Mouse (Mus musculus) midbrain, postnatal 0 days (tissue): ENCODE results near the gene Cir1. TPM values are rescaled to one million over a fixed set of nuclear protein-coding genes. Genes with fewer than 3 reads are reported as not detected.

Experiments
- ATAC-seq: fragments of 200-750 bp; cut with Nextera tagmentation; 2 replicates; pipeline ENCODE4 v1.8.0; 2017; ENCODE audit warnings: moderate number of reproducible peaks, mild to moderate bottlenecking, moderate TSS enrichment, moderate library complexity; ENCODE audit not compliant: low FRiP score
- DNase-seq: peaks from one replicate; pipeline ENCODE4 v3.0.0-alpha.2; 2015; ENCODE audit warnings: low spot score
- H3K27ac ChIP-seq: fragments of 300-500 bp; sonication (generic); 2 replicates; pipeline ENCODE4 v1.5.1; 2014; ENCODE audit warnings: low read depth, mild to moderate bottlenecking, low read length, mixed read lengths
- H3K27me3 ChIP-seq: fragments of 300-500 bp; sonication (generic); 2 replicates; pipeline ENCODE4 v1.6.1; 2014; ENCODE audit warnings: low read length, control low read depth, mixed read lengths; ENCODE audit not compliant: insufficient read depth
- H3K36me3 ChIP-seq: fragments of 300-500 bp; sonication (generic); 2 replicates; pipeline ENCODE4 v1.6.1; 2014; ENCODE audit warnings: low read length, control low read depth, mixed read lengths; ENCODE audit not compliant: insufficient read depth
- H3K4me1 ChIP-seq: fragments of 300-500 bp; sonication (generic); 2 replicates; pipeline ENCODE4 v1.6.1; 2014; ENCODE audit warnings: mild to moderate bottlenecking, control low read depth, antibody characterized with exemption, low read length, mixed read lengths; ENCODE audit not compliant: insufficient read depth
- H3K4me2 ChIP-seq: fragments of 300-500 bp; sonication (generic); 2 replicates; pipeline ENCODE4 v1.6.1; 2014; ENCODE audit warnings: low read depth, mild to moderate bottlenecking, low read length, mixed read lengths; ENCODE audit not compliant: poor library complexity, severe bottlenecking
- H3K4me3 ChIP-seq: fragments of 300-500 bp; sonication (generic); 2 replicates; pipeline ENCODE4 v1.5.1; 2014; ENCODE audit warnings: low read depth, mild to moderate bottlenecking, low read length, moderate library complexity
- H3K9ac ChIP-seq: fragments of 300-500 bp; sonication (generic); replicated peaks from 2 replicates; pipeline ENCODE4 v1.6.1; 2014; ENCODE audit warnings: mild to moderate bottlenecking, low read length, moderate library complexity, mixed read lengths; ENCODE audit not compliant: poor library complexity, severe bottlenecking
- H3K9me3 ChIP-seq: fragments of 300-500 bp; sonication (generic); 2 replicates; pipeline ENCODE4 v1.6.1; 2016; ENCODE audit warnings: low read length, control low read depth
- CTCF ChIP-seq: IDR thresholded peaks from 2 replicates; pipeline ENCODE4 v1.5.1; 2016; ENCODE audit warnings: antibody characterized with exemption, mild to moderate bottlenecking
- WGBS: fragments of 180-500 bp; shearing (Covaris S2); extraction: QIAGEN DNeasy Blood & Tissue Kit; methylation state at CpG from one replicate; pipeline ENCODE4 v1.1.7; 2014; 5-methylcytosine and 5-hydroxymethylcytosine counted together
- polyA plus RNA-seq: library from polyadenylated mRNA; unstranded; fragments of >200 nt; fragmentation: Nextera tagmentation; extraction: Ambion mirVana; gene quantifications from 2 replicates; pipeline ENCODE4 v1.2.1, GENCODE M21; 2015
- total RNA-seq: library from RNA; depleted of rRNA; stranded (reverse); fragments of >200 nt; gene quantifications from 2 replicates; pipeline ENCODE4 v1.2.3, GENCODE M21; 2014; rRNA removed

The Cir1 gene
- total RNA-seq (4.1 and 7.4 TPM in 2 replicates), polyA plus RNA-seq (32.1 and 36.3 TPM in 2 replicates)

DNA sequence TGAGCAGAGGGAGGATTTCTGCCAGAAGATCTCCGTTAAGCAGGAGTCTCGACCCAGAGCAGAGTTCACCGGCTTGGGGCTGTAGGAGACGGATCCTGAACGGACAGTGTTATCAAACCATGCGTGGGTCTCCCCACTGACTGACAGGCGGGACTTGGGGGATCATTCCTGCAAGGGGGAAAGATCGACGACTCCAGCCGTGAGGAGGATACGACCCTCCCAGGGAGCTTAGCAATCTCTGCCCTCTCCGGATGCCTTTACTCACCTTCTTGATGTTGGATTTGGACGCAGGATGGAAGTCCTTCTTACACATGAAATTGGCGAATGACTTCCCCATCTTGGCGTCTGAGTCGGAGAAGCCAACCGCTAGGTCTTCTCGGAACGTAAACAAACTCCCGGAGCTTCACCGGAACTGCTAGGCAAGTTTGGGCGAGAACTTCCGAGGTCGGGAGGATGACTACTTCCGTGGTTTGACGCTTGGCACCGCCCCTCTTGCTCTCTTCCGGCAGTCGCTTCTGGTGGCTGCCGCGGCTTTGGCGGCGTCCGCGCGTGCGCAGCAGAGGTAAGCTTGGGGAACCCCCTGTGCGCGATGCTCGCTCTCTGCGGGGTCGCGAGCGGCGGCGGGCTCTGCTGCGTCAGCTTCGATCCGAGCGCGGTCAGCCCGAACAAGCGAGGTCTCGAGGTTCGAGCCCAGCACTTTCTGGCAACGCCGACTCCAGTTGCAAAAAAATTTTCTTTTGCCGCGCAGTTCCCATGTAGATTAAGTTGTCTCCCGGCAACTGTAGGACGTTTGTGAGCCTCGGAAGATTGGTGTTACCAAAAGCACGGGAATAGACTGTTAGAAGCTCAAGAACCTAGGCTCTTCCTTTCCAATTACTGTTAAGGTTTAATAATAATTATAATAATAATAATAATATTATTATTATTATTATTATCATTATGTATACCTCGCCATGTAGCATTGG is at the start of gene Cir1, which contains the start of gene Scrn3:
Gene Cir1 (minus strand): TSS at position 550 of the 965 bp plus-strand sequence.
Gene Scrn3 (plus strand): TSS at position 450 of the 965 bp plus-strand sequence.
- peak within 1 kb of the TSS; percentile 87 for H3K4me2 ChIP-seq
- H3K36me3 ChIP-seq, result peaks cover 6% of the 10 kb centered on the region
- H3K9ac ChIP-seq, result peak within 1 kb of the TSS; percentile 64
- no peak for TF ChIP-seq CTCF
- DNase-seq (peak; percentile 98), ATAC-seq (peak; percentile 97)
- peak within 1 kb of the TSS; percentile 79 for H3K4me3 ChIP-seq
- peak within 1 kb of the TSS; percentile 39; the same call in 1 of the 2 replicates for H3K27ac ChIP-seq
- H3K4me1 ChIP-seq, result no peaks in the 10 kb centered on the region
- H3K27me3 ChIP-seq, result no peaks in the 10 kb centered on the region
- H3K9me3 ChIP-seq, result no peaks in the 10 kb centered on the region
- WGBS, result 1% methylated on average over 64 of the region's 64 CpGs

DNA sequence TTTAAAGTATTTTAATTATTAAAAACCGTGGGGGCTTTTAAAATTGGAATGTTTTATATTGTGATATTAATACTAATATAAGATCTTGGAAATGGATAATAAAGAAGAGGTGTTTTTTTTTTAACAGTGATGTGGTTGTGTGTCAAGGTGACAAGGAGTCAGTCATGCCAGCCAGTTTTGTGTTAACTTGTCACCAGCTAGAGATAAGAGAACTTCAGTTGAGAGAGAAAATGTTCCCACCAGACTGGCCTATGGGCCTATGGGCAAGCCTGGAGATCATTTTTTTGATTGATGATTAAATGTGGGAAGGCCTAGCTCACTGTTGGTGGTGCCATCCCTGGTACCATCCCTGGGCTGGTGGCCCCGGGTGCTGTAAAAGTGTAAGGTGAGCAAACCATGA is 48.0 kb upstream of the Cir1 start:
- Histone ChIP-seq H3K9ac (no peak overlapping the region), H3K36me3 (peaks cover 14% of the 10 kb centered on the region; the same call in 1 of the 2 replicates), H3K4me2 (no peak overlapping the region), H3K9me3 (no peaks in the 10 kb centered on the region), H3K4me1 (no peaks in the 10 kb centered on the region), H3K27ac (no peak overlapping the region), H3K4me3 (no peak overlapping the region), H3K27me3 (no peaks in the 10 kb centered on the region)
- TF ChIP-seq CTCF, result no peak
- 82% methylated on average over 2 of the region's 2 CpGs for WGBS
- DNase-seq (no peak), ATAC-seq (no peak)

DNA sequence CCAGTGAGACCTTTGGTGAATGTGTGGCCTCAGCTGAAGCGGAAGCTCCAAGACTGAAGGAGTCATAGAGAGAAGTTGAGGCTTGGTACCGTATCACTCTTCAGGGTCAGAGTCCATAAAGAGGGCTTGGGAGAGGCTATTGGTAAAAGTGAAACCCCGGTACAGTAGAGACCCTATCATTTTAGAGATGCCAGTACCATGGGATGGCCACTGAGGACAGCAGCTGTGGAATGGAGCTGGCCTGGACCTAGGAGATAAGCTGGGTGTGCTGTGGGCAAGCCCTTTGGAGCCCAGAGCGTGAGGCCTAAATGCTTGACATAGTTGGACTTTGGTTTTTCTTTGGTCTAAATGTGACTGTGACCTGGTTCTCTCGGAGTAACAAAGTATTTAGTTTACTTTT is 47.4 kb upstream of the Cir1 start:
- 96% methylated on average over 5 of the region's 5 CpGs for WGBS
- Histone ChIP-seq H3K27me3 (no peaks in the 10 kb centered on the region), H3K27ac (no peak overlapping the region), H3K9me3 (no peaks in the 10 kb centered on the region), H3K4me2 (no peak overlapping the region), H3K36me3 (peaks cover 14% of the 10 kb centered on the region; the same call in 1 of the 2 replicates), H3K9ac (no peak overlapping the region), H3K4me1 (no peaks in the 10 kb centered on the region), H3K4me3 (no peak overlapping the region)
- DNase-seq (no peak), ATAC-seq (no peak)
- no peak for TF ChIP-seq CTCF

DNA sequence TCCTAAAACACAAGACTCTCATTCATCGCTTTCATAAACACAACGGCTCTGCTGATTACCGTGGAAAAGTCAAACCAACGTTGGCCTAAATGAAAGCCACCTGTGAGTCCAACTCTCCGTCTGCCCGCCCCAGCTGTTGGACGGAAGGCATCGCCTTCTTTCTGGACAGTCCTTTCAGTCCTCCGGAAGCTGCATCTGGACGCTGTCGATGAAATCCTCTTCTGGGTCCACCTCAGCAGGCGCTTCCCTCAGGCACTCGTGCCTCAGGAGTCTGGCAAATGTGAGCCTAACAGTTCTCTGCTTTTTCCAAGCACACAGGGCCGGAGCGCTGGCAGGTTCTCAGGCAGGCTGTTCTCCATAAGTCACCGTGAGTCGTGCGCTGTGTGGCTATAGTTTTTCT is 44.5 kb upstream of the Cir1 start:
- no peaks in the 10 kb centered on the region for H3K9me3 ChIP-seq
- no peaks in the 10 kb centered on the region for H3K27me3 ChIP-seq
- 84% methylated on average over 18 of the region's 18 CpGs for WGBS
- H3K4me3 ChIP-seq, result no peak overlapping the region
- no peaks in the 10 kb centered on the region for H3K4me1 ChIP-seq
- no peak overlapping the region for H3K4me2 ChIP-seq
- DNase-seq, result no peak
- peaks cover 14% of the 10 kb centered on the region; the same call in 1 of the 2 replicates for H3K36me3 ChIP-seq
- TF ChIP-seq CTCF, result no peak
- H3K9ac ChIP-seq, result no peak overlapping the region
- H3K27ac ChIP-seq, result no peak overlapping the region
- no peak for ATAC-seq

DNA sequence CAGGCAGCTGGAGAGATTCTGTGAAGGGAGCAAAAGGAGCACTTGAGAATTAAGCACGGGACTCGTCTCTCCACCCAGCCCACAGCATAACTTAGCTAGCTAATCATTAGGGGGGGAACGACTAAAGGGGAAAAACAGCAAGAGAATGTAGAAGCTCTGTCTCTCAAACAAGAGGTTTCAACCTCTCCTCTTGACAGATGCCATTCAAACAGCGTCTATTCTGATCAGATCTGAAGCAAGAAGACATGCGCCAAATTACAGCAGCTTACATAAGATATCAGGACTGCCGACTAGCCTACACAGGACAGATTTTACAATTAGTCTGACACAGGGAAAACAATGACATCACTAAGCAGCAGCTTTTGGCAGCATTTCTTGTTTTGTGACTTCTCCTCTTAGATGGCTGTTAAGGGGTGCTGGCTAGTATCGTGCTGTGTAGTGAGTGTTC is 39.5 kb upstream of the Cir1 start:
- Histone ChIP-seq H3K4me3 (no peak overlapping the region), H3K4me2 (no peak overlapping the region), H3K27me3 (no peaks in the 10 kb centered on the region), H3K9ac (no peak overlapping the region), H3K36me3 (peaks cover 11% of the 10 kb centered on the region; the same call in 1 of the 2 replicates), H3K27ac (no peak overlapping the region), H3K9me3 (no peaks in the 10 kb centered on the region), H3K4me1 (no peaks in the 10 kb centered on the region)
- ATAC-seq (no peak), DNase-seq (peak; percentile 31)
- TF ChIP-seq CTCF, result no peak
- WGBS, result 38% methylated on average over 7 of the region's 7 CpGs

DNA sequence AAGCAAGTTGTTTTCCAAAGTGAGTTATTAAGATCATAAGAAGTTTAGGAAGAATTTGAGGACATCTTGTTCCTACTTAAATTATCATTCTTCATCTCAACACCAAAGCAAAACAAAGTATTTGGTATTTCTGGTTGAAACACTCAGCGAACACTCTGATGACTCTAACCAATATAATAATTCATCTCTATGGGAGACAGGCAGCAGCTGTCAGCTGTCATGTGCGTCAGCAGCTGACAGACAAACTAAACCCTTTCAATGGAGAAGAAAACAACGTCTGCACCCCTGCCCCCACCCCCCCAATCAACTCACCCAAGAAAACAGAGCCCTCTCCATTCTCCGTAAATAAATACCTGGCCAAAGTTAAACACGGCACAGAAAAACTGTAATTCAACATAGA is 39.0 kb upstream of the Cir1 start:
- Histone ChIP-seq H3K9ac (no peak overlapping the region), H3K4me2 (no peak overlapping the region), H3K27ac (no peak overlapping the region), H3K4me3 (no peak overlapping the region), H3K36me3 (0 out of 2 replicates have a peak, but pooled peaks cover 8% of the 10 kb centered on the region), H3K4me1 (no peaks in the 10 kb centered on the region), H3K27me3 (no peaks in the 10 kb centered on the region), H3K9me3 (no peaks in the 10 kb centered on the region)
- TF ChIP-seq CTCF, result no peak
- DNase-seq (peak; percentile 13), ATAC-seq (no peak)
- WGBS, result 56% methylated on average over 5 of the region's 5 CpGs
